Mouse (Mus musculus) midbrain, embryonic 10.5 days (tissue): ENCODE results near the gene Olfr281. TPM values are rescaled to one million over a fixed set of nuclear protein-coding genes. Genes with fewer than 3 reads are reported as not detected.
A peak's percentile ranks its signal among the peaks of the same experiment; 100 is the strongest.

Experiments used
- DNase-seq: peaks from one replicate; pipeline ENCODE4 v3.0.0-alpha.2; 2017; ENCODE audit warnings: low spot score
- H3K27ac ChIP-seq: fragments of 300-500 bp; sonication (generic); replicated peaks from 2 replicates; pipeline ENCODE4 v1.5.1; 2016; ENCODE audit warnings: mild to moderate bottlenecking
- H3K27me3 ChIP-seq: fragments of 300-500 bp; sonication (generic); 2 replicates; pipeline ENCODE4 v1.6.1; 2016; ENCODE audit warnings: low read depth, mild to moderate bottlenecking; ENCODE audit not compliant: poor library complexity, severe bottlenecking
- H3K36me3 ChIP-seq: fragments of 300-500 bp; sonication (generic); 2 replicates; pipeline ENCODE4 v1.6.1; 2016; ENCODE audit warnings: mild to moderate bottlenecking, moderate library complexity
- H3K4me1 ChIP-seq: fragments of 300-500 bp; sonication (generic); 2 replicates; pipeline ENCODE4 v1.6.1; 2016
- H3K4me3 ChIP-seq: fragments of 300-500 bp; sonication (generic); 2 replicates; pipeline ENCODE4 v1.5.1; 2016; ENCODE audit warnings: mild to moderate bottlenecking, moderate library complexity
- H3K9me3 ChIP-seq: fragments of 300-500 bp; sonication (generic); replicated peaks from 2 replicates; pipeline ENCODE4 v1.6.1; 2016; ENCODE audit warnings: mild to moderate bottlenecking
- WGBS: fragments of 180-500 bp; shearing (Covaris S2); methylation state at CpG from one replicate; pipeline ENCODE4 v1.1.7; 2016; 5-methylcytosine and 5-hydroxymethylcytosine counted together
- polyA plus RNA-seq: library from polyadenylated mRNA; unstranded; fragments of >200 nt; fragmentation: Nextera tagmentation; extraction: Ambion mirVana; gene quantifications from 2 replicates; pipeline ENCODE4 v1.2.1, GENCODE M21; 2016

The Olfr281 gene
- polyA plus RNA-seq, 1 experiment from 2014 or later: not detected

GRCm38 (mm10) chr15:98448521-98448920 lies 3.9 kb upstream of the Olfr281 start:
- H3K27ac ChIP-seq: no peak overlapping the region
- no peak for DNase-seq
- no peak overlapping the region for H3K4me3 ChIP-seq

GRCm38 (mm10) chr15:98469596-98469995 lies 17.2 kb downstream of the Olfr281 start, which contains the start of gene OR5BS1P:
OR5BS1P (plus strand) TSS chr15:98469896.
- H3K27me3 ChIP-seq: no peaks in the 10 kb centered on the region
- WGBS: 90% methylated on average over 4 of the region's 4 CpGs
- no peak for DNase-seq
- H3K9me3 ChIP-seq: no peaks in the 10 kb centered on the region
- no peaks in the 10 kb centered on the region for H3K36me3 ChIP-seq
- no peak within 1 kb of the TSS for H3K4me3 ChIP-seq
- no peaks in the 10 kb centered on the region for H3K4me1 ChIP-seq
- no peak within 1 kb of the TSS for H3K27ac ChIP-seq

More at GRCm38 (mm10) chr15:98448521-98448920, 3.9 kb upstream of the Olfr281 start:
- 61% methylated on average over 4 of the region's 4 CpGs for WGBS
- no peaks in the 10 kb centered on the region for H3K9me3 ChIP-seq
- no peaks in the 10 kb centered on the region for H3K36me3 ChIP-seq
- no peaks in the 10 kb centered on the region for H3K4me1 ChIP-seq
- H3K27me3 ChIP-seq: no peaks in the 10 kb centered on the region

GRCm38 (mm10) chr15:98471539-98471938 lies 19.2 kb downstream of the Olfr281 start:
- DNase-seq: no peak
- Histone ChIP-seq H3K27me3 (no peaks in the 10 kb centered on the region), H3K9me3 (no peaks in the 10 kb centered on the region), H3K4me3 (no peak overlapping the region), H3K4me1 (no peaks in the 10 kb centered on the region), H3K27ac (no peak overlapping the region), H3K36me3 (no peaks in the 10 kb centered on the region)
- 91% methylated on average over 13 of the region's 13 CpGs for WGBS

- no peaks in the 10 kb centered on the region for H3K27me3 ChIP-seq
- no peak overlapping the region for H3K4me3 ChIP-seq
- DNase-seq: no peak
- 81% methylated on average over 10 of the region's 10 CpGs for WGBS
- H3K36me3 ChIP-seq: no peaks in the 10 kb centered on the region
- H3K27ac ChIP-seq: no peak overlapping the region
- no peaks in the 10 kb centered on the region for H3K4me1 ChIP-seq
- H3K9me3 ChIP-seq: no peaks in the 10 kb centered on the region
Measured at GRCm38 (mm10) chr15:98474958-98475357, 22.6 kb downstream of the Olfr281 start.

GRCm38 (mm10) chr15:98475382-98475781 lies 23.0 kb downstream of the Olfr281 start:
- Histone ChIP-seq H3K36me3 (no peaks in the 10 kb centered on the region), H3K27ac (no peak overlapping the region), H3K4me1 (no peaks in the 10 kb centered on the region), H3K27me3 (no peaks in the 10 kb centered on the region), H3K9me3 (no peaks in the 10 kb centered on the region), H3K4me3 (no peak overlapping the region)
- peak; percentile 41 for DNase-seq
- 53% methylated on average over 10 of the region's 10 CpGs for WGBS

- no peaks in the 10 kb centered on the region for H3K4me1 ChIP-seq
- 81% methylated on average over 5 of the region's 5 CpGs for WGBS
- no peaks in the 10 kb centered on the region for H3K9me3 ChIP-seq
- DNase-seq: no peak
- H3K27me3 ChIP-seq: no peaks in the 10 kb centered on the region
- H3K27ac ChIP-seq: no peak overlapping the region
- no peak overlapping the region for H3K4me3 ChIP-seq
- no peaks in the 10 kb centered on the region for H3K36me3 ChIP-seq
Measured at GRCm38 (mm10) chr15:98476281-98476680, 23.9 kb downstream of the Olfr281 start.

GRCm38 (mm10) chr15:98479568-98480102 lies 27.2 kb downstream of the Olfr281 start:
- no peaks in the 10 kb centered on the region for H3K9me3 ChIP-seq

GRCm38 (mm10) chr15:98482701-98483100 lies 30.3 kb downstream of the Olfr281 start, which contains the start of gene Lalba:
Lalba (minus strand) TSS chr15:98482721.
- H3K27me3 ChIP-seq: no peaks in the 10 kb centered on the region
- no peaks in the 10 kb centered on the region for H3K9me3 ChIP-seq
- no peaks in the 10 kb centered on the region for H3K36me3 ChIP-seq
- WGBS: 77% methylated on average over 3 of the region's 3 CpGs
- no peak within 1 kb of the TSS for H3K4me3 ChIP-seq
- no peaks in the 10 kb centered on the region for H3K4me1 ChIP-seq
- no peak for DNase-seq
- no peak within 1 kb of the TSS for H3K27ac ChIP-seq

More at GRCm38 (mm10) chr15:98479568-98480102, 27.2 kb downstream of the Olfr281 start:
- no peaks in the 10 kb centered on the region for H3K4me1 ChIP-seq
- H3K4me3 ChIP-seq: no peak overlapping the region
- 73% methylated on average over 7 of the region's 7 CpGs for WGBS
- H3K36me3 ChIP-seq: no peaks in the 10 kb centered on the region
- no peak overlapping the region for H3K27ac ChIP-seq
- H3K27me3 ChIP-seq: no peaks in the 10 kb centered on the region
- no peak for DNase-seq

GRCm38 (mm10) chr15:98483907-98484886 lies 31.8 kb downstream of the Olfr281 start:
- H3K4me3 ChIP-seq: no peak overlapping the region
- no peak overlapping the region for H3K27ac ChIP-seq
- no peaks in the 10 kb centered on the region for H3K27me3 ChIP-seq
- H3K9me3 ChIP-seq: no peaks in the 10 kb centered on the region
- 85% methylated on average over 18 of the region's 18 CpGs for WGBS
- no peak for DNase-seq
- H3K4me1 ChIP-seq: no peaks in the 10 kb centered on the region
- H3K36me3 ChIP-seq: no peaks in the 10 kb centered on the region

GRCm38 (mm10) chr15:98486433-98487021 lies 34.1 kb downstream of the Olfr281 start:
- H3K4me1 ChIP-seq: no peaks in the 10 kb centered on the region
- no peak overlapping the region for H3K4me3 ChIP-seq
- no peak overlapping the region for H3K27ac ChIP-seq
- H3K9me3 ChIP-seq: no peaks in the 10 kb centered on the region
- 93% methylated on average over 8 of the region's 8 CpGs for WGBS
- H3K27me3 ChIP-seq: no peaks in the 10 kb centered on the region
- H3K36me3 ChIP-seq: no peaks in the 10 kb centered on the region
- DNase-seq: no peak

- no peak for DNase-seq
- no peaks in the 10 kb centered on the region for H3K36me3 ChIP-seq
- WGBS: 90% methylated on average over 2 of the region's 2 CpGs
- H3K9me3 ChIP-seq: no peaks in the 10 kb centered on the region
- no peak overlapping the region for H3K27ac ChIP-seq
- H3K4me1 ChIP-seq: no peaks in the 10 kb centered on the region
- no peak overlapping the region for H3K4me3 ChIP-seq
- H3K27me3 ChIP-seq: no peaks in the 10 kb centered on the region
Measured at GRCm38 (mm10) chr15:98491332-98491731, 38.9 kb downstream of the Olfr281 start.

GRCm38 (mm10) chr15:98492102-98492501 lies 39.7 kb downstream of the Olfr281 start, which contains the start of gene Olfr279:
Olfr279 (plus strand) TSS chr15:98492402.
- no peaks in the 10 kb centered on the region for H3K27me3 ChIP-seq
- H3K36me3 ChIP-seq: no peaks in the 10 kb centered on the region
- no peaks in the 10 kb centered on the region for H3K9me3 ChIP-seq
- WGBS: 66% methylated on average over 4 of the region's 4 CpGs
- no peak within 1 kb of the TSS for H3K4me3 ChIP-seq
- H3K4me1 ChIP-seq: no peaks in the 10 kb centered on the region
- no peak within 1 kb of the TSS for H3K27ac ChIP-seq
- no peak for DNase-seq
